In genomic region chr16:13159927-13160644, GRCm38 (mm10) we compare ENCODE assay signal across 8 mouse cellular contexts. TPM values are rescaled to one million over a fixed set of nuclear protein-coding genes. Genes with fewer than 3 reads are reported as not detected.
DNase-seq lines count a peak whose midpoint lies in the region; ATAC-seq and TF ChIP-seq lines count a peak whose summit lies in the region.

No protein-coding gene starts in this region.

- no peak for TF ChIP-seq POLR2A in bone marrow macrophage, adult 2 months (IDR thresholded peaks at IDR 0.05; ENCODE audit: borderline replicate concordance, low read depth, low read length)
- no peak for TF ChIP-seq POLR2A in liver, adult 2 months (IDR thresholded peaks at IDR 0.05; ENCODE audit: extremely low read depth, insufficient read depth, low read length)
- TF ChIP-seq POLR2A in myocyte (IDR thresholded peaks at IDR 0.05; ENCODE audit: insufficient read length, low read depth): no peak

- no peaks in the 10 kb centered on the region for H3K27me3 ChIP-seq in heart, embryonic 11.5 days (ENCODE audit: control insufficient read depth, insufficient read depth, low read length)
- H3K27me3 ChIP-seq in kidney, embryonic 16.5 days (ENCODE audit: insufficient read depth, low read length): no peaks in the 10 kb centered on the region
- H3K27me3 ChIP-seq in liver, adult 2 months (ENCODE audit: control insufficient read depth, insufficient read depth, low read length): no peaks in the 10 kb centered on the region
- H3K27me3 ChIP-seq in myocyte (ENCODE audit: control insufficient read depth, insufficient read depth, insufficient read length): no peaks in the 10 kb centered on the region
- no peaks in the 10 kb centered on the region for H3K27me3 ChIP-seq in splenic B cell, adult 2 months (ENCODE audit: control insufficient read depth, insufficient read depth, low read length, poor library complexity, severe bottlenecking)

- peak overlapping the region; percentile 60 for H3K4me2 ChIP-seq in heart, embryonic 11.5 days
- H3K4me2 ChIP-seq in kidney, embryonic 16.5 days (replicated peaks; ENCODE audit: low read depth, low read length): peak overlapping the region; percentile 62
- peak overlapping the region; percentile 79 for H3K4me2 ChIP-seq in myocyte (ENCODE audit: low read depth)

- H3K27ac ChIP-seq in bone marrow macrophage, adult 2 months (ENCODE audit: insufficient read depth, low read depth, low read length): no peak overlapping the region
- no peak overlapping the region for H3K27ac ChIP-seq in heart, embryonic 11.5 days (ENCODE audit: low read depth, low read length)
- H3K27ac ChIP-seq in kidney, embryonic 16.5 days (ENCODE audit: low read length): no peak overlapping the region; the same call in 1 of the 2 replicates
- peak overlapping the region; percentile 49; the same call in 1 of the 2 replicates for H3K27ac ChIP-seq in liver, adult 2 months (replicated peaks; ENCODE audit: insufficient read depth, low read depth, low read length)

- WGBS in heart, embryonic 11.5 days (ENCODE audit: insufficient replicate concordance): 4% methylated on average over 29 of the region's 29 CpGs
- WGBS in kidney, embryonic 16.5 days: 4% methylated on average over 29 of the region's 29 CpGs
- 3% methylated on average over 29 of the region's 29 CpGs for WGBS in liver, adult 2 months

- no peaks in the 10 kb centered on the region for H3K9me3 ChIP-seq in heart, embryonic 11.5 days (replicated peaks; ENCODE audit: control insufficient read depth, low read length)
- no peaks in the 10 kb centered on the region for H3K9me3 ChIP-seq in kidney, embryonic 16.5 days (ENCODE audit: low read length)

- H3K79me2 ChIP-seq in liver, adult 2 months (ENCODE audit: control insufficient read depth, insufficient read depth, low read length): no peaks in the 10 kb centered on the region
- no peaks in the 10 kb centered on the region for H3K79me2 ChIP-seq in myocyte (ENCODE audit: control insufficient read depth, insufficient read depth)

- peak; percentile 87 for ATAC-seq in erythroblast, adult 5-6 weeks (replicated peaks; ENCODE audit: low FRiP score, poor library complexity, severe bottlenecking)
- peak; percentile 89 for ATAC-seq in heart, embryonic 11.5 days (replicated peaks; ENCODE audit: insufficient number of reproducible peaks, low FRiP score, low TSS enrichment)
- peak; percentile 98 for ATAC-seq in kidney, embryonic 16.5 days (ENCODE audit: low FRiP score, low TSS enrichment)

- peak; percentile 63; the same call in 1 of the 2 replicates for TF ChIP-seq CTCF in bone marrow macrophage, adult 2 months (IDR thresholded peaks at IDR 0.05; ENCODE audit: low read depth, low read length)
- peak; percentile 99 for TF ChIP-seq CTCF in liver, adult 2 months (IDR thresholded peaks at IDR 0.05; ENCODE audit: low read depth, low read length)

- no peak overlapping the region for H3K9ac ChIP-seq in heart, embryonic 11.5 days (ENCODE audit: low read depth, low read length)
- peak overlapping the region; percentile 61 for H3K9ac ChIP-seq in kidney, embryonic 16.5 days (replicated peaks; ENCODE audit: low read length)
- peak overlapping the region; percentile 62 for H3K9ac ChIP-seq in liver, adult 2 months (ENCODE audit: low read depth, low read length)

- no peaks in the 10 kb centered on the region for H3K36me3 ChIP-seq in heart, embryonic 11.5 days (ENCODE audit: control insufficient read depth, insufficient read depth, low read length)
- no peaks in the 10 kb centered on the region for H3K36me3 ChIP-seq in kidney, embryonic 16.5 days (ENCODE audit: insufficient read depth, low read length)
- no peaks in the 10 kb centered on the region for H3K36me3 ChIP-seq in liver, adult 2 months (ENCODE audit: control insufficient read depth, insufficient read depth, low read length)
- no peaks in the 10 kb centered on the region for H3K36me3 ChIP-seq in myocyte (ENCODE audit: control insufficient read depth, insufficient read depth)
- H3K36me3 ChIP-seq in splenic B cell, adult 2 months (ENCODE audit: control insufficient read depth, insufficient read depth, low read length, poor library complexity, severe bottlenecking): no peaks in the 10 kb centered on the region; the same call in 1 of the 2 replicates

- no peak overlapping the region for H3ac ChIP-seq in myocyte (ENCODE audit: control insufficient read depth, insufficient read length)

- peak; percentile 83 for DNase-seq in A20 (ENCODE audit: low read depth, low spot score)
- DNase-seq in liver, adult 2 months (ENCODE audit: extremely low read depth, low read depth, low spot score): peak; percentile 94
- DNase-seq in splenic B cell, adult 2 months (ENCODE audit: low read depth, low spot score): peak; percentile 89

- peak overlapping the region; percentile 57 for H3K4me3 ChIP-seq in bone marrow macrophage, adult 2 months (ENCODE audit: insufficient read depth, low read length)
- 0 out of 2 replicates have a peak overlapping the region, but pooled peaks have one; percentile 18 for H3K4me3 ChIP-seq in heart, embryonic 11.5 days (ENCODE audit: low read depth, low read length)
- H3K4me3 ChIP-seq in kidney, embryonic 16.5 days (ENCODE audit: low read length): peak overlapping the region; percentile 42
- peak overlapping the region; percentile 41 for H3K4me3 ChIP-seq in liver, adult 2 months (ENCODE audit: insufficient read depth, low read depth, low read length)
- H3K4me3 ChIP-seq in myocyte: peak overlapping the region; percentile 3

- peaks cover 8% of the 10 kb centered on the region for H3K4me1 ChIP-seq in bone marrow macrophage, adult 2 months (ENCODE audit: control insufficient read depth, insufficient read depth, low read length)
- peaks cover 8% of the 10 kb centered on the region for H3K4me1 ChIP-seq in heart, embryonic 11.5 days (ENCODE audit: control insufficient read depth, insufficient read depth, low read length)
- peaks cover 8% of the 10 kb centered on the region for H3K4me1 ChIP-seq in kidney, embryonic 16.5 days (ENCODE audit: insufficient read depth, low read length)
- H3K4me1 ChIP-seq in liver, adult 2 months (ENCODE audit: control insufficient read depth, insufficient read depth, low read length): peaks cover 4% of the 10 kb centered on the region; the same call in 1 of the 2 replicates

TF ChIP-seq in myocyte, 11 proteins besides CTCF, POLR2A, EP300 and RAD21:
- TF ChIP-seq MYOD1 (IDR thresholded peaks at IDR 0.05; ENCODE audit: control insufficient read depth in 1 of 3, insufficient read length in 2 of 3, low read depth in 2 of 3) (peak in 1 of 3 experiments; percentile 27), POLR2AphosphoS2 (IDR thresholded peaks at IDR 0.05; ENCODE audit: insufficient read length, low read depth) (no peak), MYOG (IDR thresholded peaks at IDR 0.05; ENCODE audit: control insufficient read depth in 1 of 3, insufficient read depth in 1 of 3, insufficient read length in 2 of 3, low read depth in 2 of 3) (no peak), MAX (IDR thresholded peaks at IDR 0.05; ENCODE audit: low read depth) (no peak), CEBPB (IDR thresholded peaks at IDR 0.05; ENCODE audit: insufficient read depth, poor library complexity, severe bottlenecking) (0 out of 2 replicates have a peak, but pooled peaks have one; percentile 55), TCF3 (IDR thresholded peaks at IDR 0.05; ENCODE audit: insufficient read length, low read depth) (no peak)
TF ChIP-seq in myocyte: peak in this region for 2.

RNA-seq across cellular contexts. Expression of gene Ercc4, which starts 50.6 kb away (rescaled TPM):
- polyA plus RNA-seq in bone marrow macrophage, adult 2 months (2012; ENCODE audit: insufficient read depth, insufficient read length, missing spikeins): 11.5 and 11.8 TPM in 2 replicates
- total RNA-seq in erythroblast, adult 5-6 weeks (2015; ENCODE audit: low replicate concordance): 5.0 and 5.4 TPM in 2 replicates
- 1.0 and 1.8 TPM in 2 replicates for total RNA-seq in erythroblast, adult 5-6 weeks (2017; ENCODE audit: low replicate concordance)
- polyA plus RNA-seq in heart, embryonic 11.5 days (2014; fragmentation: Nextera tagmentation; extraction: Ambion mirVana): 8.7 and 9.4 TPM in 2 replicates
- polyA plus RNA-seq in kidney, embryonic 16.5 days (2015; fragmentation: Nextera tagmentation; extraction: Ambion mirVana): 14.4 and 16.7 TPM in 2 replicates
- total RNA-seq in liver, adult 2 months (2014; rRNA removed): 5.4 and 6.8 TPM in 2 replicates
- 4.0 and 5.6 TPM in 2 replicates for polyA plus RNA-seq in liver, adult 2 months (2012; rRNA removed)
- polyA plus RNA-seq in myocyte (2012; fragmentation: generic; extraction: Trizol): 6.1 TPM

Comparison
In these comparisons a context has a peak if more than half of its experiments do, and no peak if none do; other contexts are left out.
1. H3K4me3 ChIP-seq: peak in every context shown above with its lines; median percentile 57 in bone marrow macrophage, adult 2 months; 42 in kidney, embryonic 16.5 days; 41 in liver, adult 2 months; 18 in heart, embryonic 11.5 days; 3 in myocyte.